Mouse (Mus musculus) MEL (cell line): ENCODE results near the gene Creld2.

Source experiments
- BHLHE40 ChIP-seq: IDR thresholded peaks from 2 replicates; pipeline ENCODE4 v1.6.1; 2012; ENCODE audit warnings: low read depth, mild to moderate bottlenecking, inconsistent platforms, low read length, improper control_type of control experiment, borderline replicate concordance
- CHD2 ChIP-seq: IDR thresholded peaks from 2 replicates; pipeline ENCODE4 v1.6.1; 2011; ENCODE audit warnings: low read length, improper control_type of control experiment
- CTCF ChIP-seq, 3 experiments: IDR thresholded peaks in 2 of 3; conservative IDR thresholded peaks in 1 of 3; 2 replicates each; pipeline ENCODE4 v1.5.1; 2011 to 2012; ENCODE audit warnings: low read length in 3 of 3, low read depth in 2 of 3, mild to moderate bottlenecking in 2 of 3, improper control_type of control experiment in 1 of 3, inconsistent platforms in 1 of 3, mixed read lengths in 1 of 3, moderate library complexity in 1 of 3; ENCODE audit not compliant: control insufficient read depth in 1 of 3, insufficient read depth in 1 of 3, poor library complexity in 1 of 3, severe bottlenecking in 1 of 3
- ELF1 ChIP-seq: IDR thresholded peaks from 2 replicates; pipeline ENCODE4 v1.6.1; 2014; ENCODE audit warnings: low read depth, mild to moderate bottlenecking, inconsistent platforms, low read length, improper control_type of control experiment, moderate library complexity
- EP300 ChIP-seq, 2 experiments: IDR thresholded peaks; 2 replicates each; pipeline ENCODE4 v1.6.1; 2011; ENCODE audit warnings: improper control_type of control experiment in 2 of 2, low read length in 2 of 2, low read depth in 1 of 2, mild to moderate bottlenecking in 1 of 2
- ETS1 ChIP-seq: IDR thresholded peaks from 2 replicates; pipeline ENCODE4 v1.6.1; 2012; ENCODE audit warnings: low read depth, mild to moderate bottlenecking, inconsistent platforms, low read length, improper control_type of control experiment, moderate library complexity
- GABPA ChIP-seq: IDR thresholded peaks from 2 replicates; pipeline ENCODE4 v1.6.1; 2012; ENCODE audit warnings: low read depth, mild to moderate bottlenecking, inconsistent platforms, low read length, improper control_type of control experiment, moderate library complexity
- MAZ ChIP-seq: IDR thresholded peaks from 2 replicates; pipeline ENCODE4 v1.6.1; 2012; ENCODE audit warnings: low read depth, mild to moderate bottlenecking, inconsistent platforms, low read length, improper control_type of control experiment
- POLR2A ChIP-seq, 2 experiments: IDR thresholded peaks; 2 replicates each; pipeline ENCODE4 v1.6.1; 2011 to 2012; ENCODE audit warnings: low read length in 2 of 2, mild to moderate bottlenecking in 2 of 2, control low read depth in 1 of 2, improper control_type of control experiment in 1 of 2, low read depth in 1 of 2, moderate library complexity in 1 of 2; ENCODE audit not compliant: control insufficient read depth in 1 of 2, insufficient read depth in 1 of 2, poor library complexity in 1 of 2
- POLR2AphosphoS5 ChIP-seq: IDR thresholded peaks from 2 replicates; pipeline ENCODE4 v1.6.1; 2012; ENCODE audit warnings: low read depth, borderline replicate concordance, mild to moderate bottlenecking, inconsistent platforms, low read length, moderate library complexity, mixed read lengths
- RAD21 ChIP-seq: IDR thresholded peaks from 2 replicates; pipeline ENCODE4 v1.6.1; 2011; ENCODE audit warnings: mild to moderate bottlenecking, low read depth, low read length, improper control_type of control experiment
- RCOR1 ChIP-seq: IDR thresholded peaks from 2 replicates; pipeline ENCODE4 v1.6.1; 2012; ENCODE audit warnings: low read depth, mild to moderate bottlenecking, inconsistent platforms, low read length, improper control_type of control experiment
- TBP ChIP-seq: IDR thresholded peaks from 2 replicates; pipeline ENCODE4 v1.8.0; 2011; ENCODE audit warnings: low read depth, low read length, improper control_type of control experiment

- TF ChIP-seq EP300 (IDR thresholded peaks at IDR 0.05; ENCODE audit: low read depth in 1 of 2, low read length in 2 of 2), result no peak
- no peak for TF ChIP-seq MAZ
- TF ChIP-seq CTCF (IDR thresholded peaks at IDR 0.05 in 2 of 3, conservative IDR thresholded peaks at IDR 0.05 in 1 of 3; ENCODE audit: control insufficient read depth in 1 of 3, insufficient read depth in 1 of 3, low read depth in 2 of 3, low read length in 3 of 3, poor library complexity in 1 of 3, severe bottlenecking in 1 of 3), result peak; percentile 42 to 60 (median 43)
- peak; percentile 60 for TF ChIP-seq RAD21
- TF ChIP-seq POLR2A (IDR thresholded peaks at IDR 0.05; ENCODE audit: control insufficient read depth in 1 of 2, insufficient read depth in 1 of 2, low read depth in 1 of 2, low read length in 2 of 2, poor library complexity in 1 of 2), result no peak
- no peak for TF ChIP-seq BHLHE40
- no peak for TF ChIP-seq TBP
- TF ChIP-seq RCOR1, result no peak
- no peak for TF ChIP-seq POLR2AphosphoS5
- TF ChIP-seq ETS1, result no peak
- TF ChIP-seq CHD2, result no peak
- TF ChIP-seq ELF1, result no peak
- no peak for TF ChIP-seq GABPA
Measured at GRCm38 (mm10) chr15:88814411-88815047, 4.9 kb upstream of the Creld2 start.
